Mouse (Mus musculus) kidney, embryonic 16.5 days (tissue): ENCODE measurements around the gene Mrps27. TPM values are rescaled to one million over a fixed set of nuclear protein-coding genes. Genes with fewer than 3 reads are reported as not detected.

ENCODE experiments used
- ATAC-seq: fragments of 200-750 bp; cut with Nextera tagmentation; 2 replicates; pipeline ENCODE4 v1.8.0; 2017; ENCODE audit warnings: moderate TSS enrichment; ENCODE audit not compliant: low FRiP score, low TSS enrichment
- H3K27ac ChIP-seq: fragments of 300-500 bp; sonication (generic); 2 replicates; pipeline ENCODE4 v1.5.1; 2014; ENCODE audit warnings: low read length
- H3K27me3 ChIP-seq: fragments of 300-500 bp; sonication (generic); 2 replicates; pipeline ENCODE4 v1.6.1; 2014; ENCODE audit warnings: low read length, control low read depth, mixed read lengths; ENCODE audit not compliant: insufficient read depth
- H3K36me3 ChIP-seq: fragments of 300-500 bp; sonication (generic); 2 replicates; pipeline ENCODE4 v1.6.1; 2014; ENCODE audit warnings: low read length, control low read depth, mixed read lengths; ENCODE audit not compliant: insufficient read depth
- H3K4me1 ChIP-seq: fragments of 300-500 bp; sonication (generic); 2 replicates; pipeline ENCODE4 v1.6.1; 2014; ENCODE audit warnings: low read length, control low read depth, mixed read lengths; ENCODE audit not compliant: insufficient read depth
- H3K4me2 ChIP-seq: fragments of 300-500 bp; sonication (generic); replicated peaks from 2 replicates; pipeline ENCODE4 v1.6.1; 2014; ENCODE audit warnings: low read depth, low read length
- H3K4me3 ChIP-seq: fragments of 300-500 bp; sonication (generic); 2 replicates; pipeline ENCODE4 v1.5.1; 2014; ENCODE audit warnings: mild to moderate bottlenecking, low read length
- H3K9ac ChIP-seq: fragments of 300-500 bp; sonication (generic); replicated peaks from 2 replicates; pipeline ENCODE4 v1.6.1; 2014; ENCODE audit warnings: low read length
- H3K9me3 ChIP-seq: fragments of 300-500 bp; sonication (generic); 2 replicates; pipeline ENCODE4 v1.6.1; 2016; ENCODE audit warnings: low read length, control low read depth
- WGBS: fragments of 180-500 bp; shearing (Covaris S2); extraction: QIAGEN DNeasy Blood & Tissue Kit; methylation state at CpG from one replicate; pipeline ENCODE4 v1.1.7; 2014; 5-methylcytosine and 5-hydroxymethylcytosine counted together
- polyA plus RNA-seq: library from polyadenylated mRNA; unstranded; fragments of >200 nt; fragmentation: Nextera tagmentation; extraction: Ambion mirVana; gene quantifications from 2 replicates; pipeline ENCODE4 v1.2.1, GENCODE M21; 2015

Gene Mrps27
- polyA plus RNA-seq, result 79.3 and 80.6 TPM in 2 replicates

DNA sequence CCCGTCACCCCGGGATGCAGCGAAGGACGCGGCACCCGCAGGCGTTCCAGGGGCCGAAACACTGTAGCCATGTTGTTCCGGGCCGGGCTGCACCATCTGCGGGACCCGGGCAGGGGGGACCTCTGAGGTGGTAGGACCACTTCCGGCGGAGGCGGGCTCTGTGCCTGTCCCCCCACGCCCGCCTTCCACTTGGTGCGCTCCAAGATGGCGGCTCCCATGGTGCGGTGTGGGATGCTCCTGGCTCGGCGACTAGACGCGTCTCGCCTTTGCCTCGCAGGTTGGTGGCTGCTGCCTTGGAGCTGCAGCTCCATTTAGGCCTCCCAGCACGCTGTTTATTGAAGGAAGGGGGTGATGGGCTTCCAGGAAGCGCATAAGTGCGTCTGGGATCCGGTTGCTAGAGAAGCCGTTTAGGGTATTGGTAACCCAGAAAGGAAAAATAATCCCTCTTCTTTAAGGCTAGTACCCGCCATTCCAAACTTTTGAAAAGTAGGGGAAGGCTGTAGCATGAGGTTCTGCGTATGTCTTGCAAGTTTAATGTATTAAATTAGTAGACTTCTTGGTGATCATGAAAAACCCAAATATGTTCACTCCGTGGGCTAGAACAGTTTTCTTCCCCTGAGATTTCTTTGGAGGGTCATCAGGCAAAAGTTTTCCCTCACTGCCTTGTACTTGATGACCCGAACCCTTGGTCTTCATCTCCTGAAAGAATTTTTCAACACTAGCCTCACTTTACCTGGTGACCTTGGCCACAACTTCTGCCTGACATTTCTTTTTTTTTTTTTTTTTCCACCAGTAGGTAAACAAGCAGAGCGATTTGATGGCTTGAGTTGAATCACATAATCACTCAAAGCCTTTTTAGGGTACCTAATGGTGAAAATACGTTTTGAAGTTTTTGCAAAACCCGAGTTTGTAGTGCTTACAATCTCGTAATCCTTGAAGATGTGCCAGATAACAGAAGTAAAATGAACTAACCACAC, at the start of gene Mrps27, which contains the start of gene Ptcd2:
Gene Mrps27 (plus strand): TSS at position 188 of the 977 bp plus-strand sequence.
Gene Ptcd2 (minus strand): TSS at position 107 of the 977 bp plus-strand sequence.
- Histone ChIP-seq H3K9ac (peak within 1 kb of the TSS; percentile 77), H3K36me3 (peaks cover 40% of the 10 kb centered on the region), H3K9me3 (no peaks in the 10 kb centered on the region), H3K4me2 (peak within 1 kb of the TSS; percentile 64), H3K27me3 (no peaks in the 10 kb centered on the region), H3K4me3 (peak within 1 kb of the TSS; percentile 82), H3K27ac (peak within 1 kb of the TSS; percentile 86), H3K4me1 (peaks cover 19% of the 10 kb centered on the region)
- 2% methylated on average over 39 of the region's 39 CpGs for WGBS
- ATAC-seq, result peak; percentile 98

DNA sequence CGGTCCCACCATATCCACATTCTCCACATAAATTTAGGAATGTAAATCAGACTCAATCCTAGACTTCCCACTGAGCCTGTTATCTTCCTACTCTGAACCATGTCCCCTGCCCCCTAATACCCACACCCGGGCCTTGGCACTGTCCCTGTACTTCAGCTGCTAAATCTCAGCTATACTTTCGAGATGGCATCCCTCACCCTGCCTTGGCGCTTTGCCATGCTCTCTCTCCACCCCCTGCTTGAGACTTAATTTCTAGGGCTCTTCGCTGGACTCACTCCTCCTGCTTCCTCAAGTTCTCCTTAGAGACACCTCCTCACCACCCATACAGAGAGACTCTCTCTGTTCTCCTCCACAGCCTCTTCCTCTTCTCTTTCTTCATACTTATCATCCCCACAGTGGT, 44.7 kb upstream of the Mrps27 start:
- no peak overlapping the region for H3K4me2 ChIP-seq
- H3K9ac ChIP-seq, result no peak overlapping the region
- H3K27me3 ChIP-seq, result no peaks in the 10 kb centered on the region
- H3K9me3 ChIP-seq, result no peaks in the 10 kb centered on the region
- H3K36me3 ChIP-seq, result no peaks in the 10 kb centered on the region
- WGBS, result 85% methylated on average over 5 of the region's 5 CpGs
- peaks cover 5% of the 10 kb centered on the region; the same call in 1 of the 2 replicates for H3K4me1 ChIP-seq
- no peak overlapping the region for H3K4me3 ChIP-seq
- no peak overlapping the region for H3K27ac ChIP-seq
- ATAC-seq, result no peak

- H3K4me3 ChIP-seq, result no peak overlapping the region
- no peak overlapping the region for H3K27ac ChIP-seq
- WGBS, result 53% methylated on average over 5 of the region's 5 CpGs
- H3K9ac ChIP-seq, result no peak overlapping the region
- no peak overlapping the region for H3K4me2 ChIP-seq
- no peaks in the 10 kb centered on the region for H3K36me3 ChIP-seq
- no peaks in the 10 kb centered on the region for H3K9me3 ChIP-seq
- ATAC-seq, result no peak
- H3K27me3 ChIP-seq, result no peaks in the 10 kb centered on the region
- peaks cover 5% of the 10 kb centered on the region for H3K4me1 ChIP-seq
These were observed 40.7 kb upstream of the Mrps27 start for GRCm38 (mm10) chr13:99303846-99304245.

- H3K4me2 ChIP-seq, result no peak overlapping the region
- no peaks in the 10 kb centered on the region for H3K27me3 ChIP-seq
- ATAC-seq, result no peak
These were observed 40.2 kb upstream of the Mrps27 start for GRCm38 (mm10) chr13:99304365-99304764.

GRCm38 (mm10) chr13:99305186-99305585, 39.4 kb upstream of the Mrps27 start:
- H3K9me3 ChIP-seq, result no peaks in the 10 kb centered on the region
- H3K4me3 ChIP-seq, result no peak overlapping the region
- ATAC-seq, result no peak
- no peak overlapping the region for H3K9ac ChIP-seq
- no peak overlapping the region for H3K4me2 ChIP-seq
- WGBS, result 79% methylated on average over 1 of the region's 1 CpGs
- no peaks in the 10 kb centered on the region for H3K36me3 ChIP-seq
- no peaks in the 10 kb centered on the region for H3K27me3 ChIP-seq
- peaks cover 5% of the 10 kb centered on the region for H3K4me1 ChIP-seq
- H3K27ac ChIP-seq, result no peak overlapping the region

More at GRCm38 (mm10) chr13:99304365-99304764, 40.2 kb upstream of the Mrps27 start:
- no peak overlapping the region for H3K27ac ChIP-seq
- no peaks in the 10 kb centered on the region for H3K9me3 ChIP-seq
- H3K9ac ChIP-seq, result no peak overlapping the region
- WGBS, result 71% methylated on average over 11 of the region's 11 CpGs
- no peak overlapping the region for H3K4me3 ChIP-seq
- peaks cover 5% of the 10 kb centered on the region for H3K4me1 ChIP-seq
- H3K36me3 ChIP-seq, result no peaks in the 10 kb centered on the region

DNA sequence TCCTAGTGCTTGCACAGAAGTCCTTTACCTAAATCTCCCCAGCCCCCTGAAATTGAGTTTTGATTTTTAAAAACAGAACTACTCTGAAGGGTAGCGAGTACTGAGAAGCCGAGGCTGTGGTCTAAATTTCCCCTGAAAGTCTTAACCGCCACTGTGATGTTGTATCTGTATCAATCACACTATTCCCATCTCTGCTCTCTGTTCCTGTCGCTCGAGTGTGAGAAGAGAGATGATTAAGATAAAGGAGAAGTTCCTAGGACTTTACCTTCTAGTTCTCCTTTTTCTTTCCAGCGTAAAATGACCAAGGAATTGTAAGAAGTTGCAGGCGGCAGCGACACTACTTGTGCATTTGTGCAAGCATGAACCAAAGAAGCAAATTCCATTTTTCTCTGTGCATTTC, 38.4 kb upstream of the Mrps27 start:
- Histone ChIP-seq H3K9ac (no peak overlapping the region), H3K27me3 (no peaks in the 10 kb centered on the region), H3K27ac (no peak overlapping the region), H3K36me3 (no peaks in the 10 kb centered on the region), H3K9me3 (no peaks in the 10 kb centered on the region), H3K4me3 (no peak overlapping the region), H3K4me1 (peaks cover 5% of the 10 kb centered on the region), H3K4me2 (no peak overlapping the region)
- WGBS, result 88% methylated on average over 8 of the region's 8 CpGs
- ATAC-seq, result no peak

DNA sequence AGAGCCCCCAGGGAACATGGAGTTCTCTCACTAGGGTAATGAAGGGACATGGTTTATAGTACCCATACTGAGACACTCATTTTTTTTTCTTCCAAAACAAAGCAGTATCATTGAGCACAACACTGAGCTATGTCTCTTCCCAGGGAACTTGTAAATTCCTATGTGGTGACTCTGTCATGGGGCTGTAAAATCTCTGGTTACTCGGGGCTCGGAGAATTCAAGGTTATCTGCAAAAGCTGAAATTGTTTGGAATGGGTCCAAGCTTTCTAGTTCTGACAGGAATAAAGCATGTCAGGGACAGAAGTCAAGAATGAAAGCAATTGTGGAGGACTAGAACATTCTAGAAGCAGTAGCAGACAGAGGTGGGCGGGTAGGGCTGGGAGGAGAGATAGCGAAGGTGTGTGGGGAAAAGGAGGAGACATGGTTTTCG, 36.6 kb upstream of the Mrps27 start:
- no peaks in the 10 kb centered on the region for H3K27me3 ChIP-seq
- WGBS, result 53% methylated on average over 5 of the region's 5 CpGs
- H3K36me3 ChIP-seq, result no peaks in the 10 kb centered on the region
- peak; percentile 63; the same call in 1 of the 2 replicates for ATAC-seq
- no peak overlapping the region for H3K27ac ChIP-seq
- H3K4me2 ChIP-seq, result no peak overlapping the region
- H3K4me3 ChIP-seq, result no peak overlapping the region
- peaks cover 5% of the 10 kb centered on the region for H3K4me1 ChIP-seq
- no peaks in the 10 kb centered on the region for H3K9me3 ChIP-seq
- no peak overlapping the region for H3K9ac ChIP-seq

- no peak overlapping the region for H3K4me3 ChIP-seq
- no peaks in the 10 kb centered on the region for H3K27me3 ChIP-seq
- 79% methylated on average over 8 of the region's 8 CpGs for WGBS
- no peak overlapping the region for H3K4me2 ChIP-seq
- no peak for ATAC-seq
- no peak overlapping the region for H3K27ac ChIP-seq
- H3K36me3 ChIP-seq, result no peaks in the 10 kb centered on the region
- no peak overlapping the region for H3K9ac ChIP-seq
- H3K4me1 ChIP-seq, result peaks cover 5% of the 10 kb centered on the region
- H3K9me3 ChIP-seq, result no peaks in the 10 kb centered on the region
These were observed 36.2 kb upstream of the Mrps27 start for GRCm38 (mm10) chr13:99308393-99308792.

DNA sequence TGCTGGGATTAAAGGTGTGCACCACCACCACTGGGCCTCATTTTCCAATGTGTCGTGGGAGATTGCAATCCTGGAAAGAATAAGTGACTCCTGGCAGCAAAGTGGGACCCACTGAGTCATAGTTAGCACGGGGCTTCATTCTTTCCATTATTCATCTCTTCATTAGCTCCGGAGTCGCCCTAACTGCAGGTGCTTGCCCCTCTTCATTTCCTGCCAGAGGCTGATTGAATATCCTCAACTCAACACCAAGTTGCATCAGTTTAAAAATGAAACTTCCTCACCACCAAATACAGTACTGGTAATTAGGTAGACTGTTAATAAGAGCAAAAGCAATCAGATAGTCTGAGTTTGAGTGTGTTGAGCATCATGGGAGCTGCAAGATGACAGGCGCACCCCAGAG, 30.5 kb upstream of the Mrps27 start:
- H3K27me3 ChIP-seq, result no peaks in the 10 kb centered on the region
- no peak overlapping the region for H3K4me3 ChIP-seq
- no peak overlapping the region for H3K4me2 ChIP-seq
- ATAC-seq, result no peak
- H3K36me3 ChIP-seq, result no peaks in the 10 kb centered on the region
- H3K9ac ChIP-seq, result no peak overlapping the region
- no peaks in the 10 kb centered on the region for H3K4me1 ChIP-seq
- H3K9me3 ChIP-seq, result no peaks in the 10 kb centered on the region
- 82% methylated on average over 5 of the region's 5 CpGs for WGBS
- H3K27ac ChIP-seq, result no peak overlapping the region

DNA sequence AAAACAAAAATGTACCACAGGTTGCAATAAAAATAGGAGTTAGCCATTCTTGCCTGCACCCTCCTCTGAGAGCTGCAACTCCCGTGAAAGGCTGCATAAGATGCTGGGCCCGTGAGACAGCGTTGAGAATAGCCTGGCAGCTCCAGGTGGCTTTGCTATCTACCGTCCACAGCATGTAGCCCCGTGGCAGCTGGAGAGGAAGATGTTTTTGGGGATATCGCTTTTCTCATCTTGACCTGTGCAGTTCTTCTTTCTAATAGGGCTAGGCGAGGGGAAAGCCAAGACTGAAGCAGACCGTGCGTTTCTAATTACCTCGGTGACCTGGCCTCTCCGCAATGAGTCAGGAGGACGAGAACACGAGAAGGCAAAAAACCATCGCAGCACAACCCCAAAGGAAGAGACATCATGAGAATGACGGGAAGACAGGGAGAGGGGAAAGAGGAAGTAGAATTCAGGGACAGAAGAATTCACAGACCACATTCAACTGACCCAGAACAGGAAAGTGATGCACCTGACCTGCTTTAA, 29.9 kb upstream of the Mrps27 start:
- peaks cover 6% of the 10 kb centered on the region for H3K36me3 ChIP-seq
- no peak overlapping the region for H3K9ac ChIP-seq
- H3K9me3 ChIP-seq, result no peaks in the 10 kb centered on the region
- H3K27ac ChIP-seq, result no peak overlapping the region
- no peak overlapping the region for H3K4me2 ChIP-seq
- ATAC-seq, result no peak
- H3K4me1 ChIP-seq, result no peaks in the 10 kb centered on the region
- WGBS, result 42% methylated on average over 15 of the region's 15 CpGs
- no peak overlapping the region for H3K4me3 ChIP-seq
- no peaks in the 10 kb centered on the region for H3K27me3 ChIP-seq
